Mouse (Mus musculus) G1E-ER4 (cell line): ENCODE data around the gene Phf10. TPM values are rescaled to one million over a fixed set of nuclear protein-coding genes. Genes with fewer than 3 reads are reported as not detected.
"Not testable (repeated sequence)": the region's sequence is repeated elsewhere in the genome, so short reads cannot be mapped to it uniquely, and the experiment has no call there.

ENCODE experiments used
- GATA1 ChIP-seq: IDR thresholded peaks from one replicate; pipeline ENCODE4 v1.8.0; 2012; ENCODE audit warnings: low read length, inconsistent platforms
- polyA plus RNA-seq: library from polyadenylated mRNA; stranded (reverse); fragments of >175 nt; gene quantifications from 2 replicates; pipeline ENCODE4 v1.2.3, GENCODE M21; 2012

The Phf10 gene
- 168 and 218 TPM in 2 replicates for polyA plus RNA-seq

- not testable (repeated sequence) for TF ChIP-seq GATA1
Measured at GRCm38 (mm10) chr17:14960951-14961556, at the start of gene Phf10. Phf10 (minus strand) TSS chr17:14961273.

DNA sequence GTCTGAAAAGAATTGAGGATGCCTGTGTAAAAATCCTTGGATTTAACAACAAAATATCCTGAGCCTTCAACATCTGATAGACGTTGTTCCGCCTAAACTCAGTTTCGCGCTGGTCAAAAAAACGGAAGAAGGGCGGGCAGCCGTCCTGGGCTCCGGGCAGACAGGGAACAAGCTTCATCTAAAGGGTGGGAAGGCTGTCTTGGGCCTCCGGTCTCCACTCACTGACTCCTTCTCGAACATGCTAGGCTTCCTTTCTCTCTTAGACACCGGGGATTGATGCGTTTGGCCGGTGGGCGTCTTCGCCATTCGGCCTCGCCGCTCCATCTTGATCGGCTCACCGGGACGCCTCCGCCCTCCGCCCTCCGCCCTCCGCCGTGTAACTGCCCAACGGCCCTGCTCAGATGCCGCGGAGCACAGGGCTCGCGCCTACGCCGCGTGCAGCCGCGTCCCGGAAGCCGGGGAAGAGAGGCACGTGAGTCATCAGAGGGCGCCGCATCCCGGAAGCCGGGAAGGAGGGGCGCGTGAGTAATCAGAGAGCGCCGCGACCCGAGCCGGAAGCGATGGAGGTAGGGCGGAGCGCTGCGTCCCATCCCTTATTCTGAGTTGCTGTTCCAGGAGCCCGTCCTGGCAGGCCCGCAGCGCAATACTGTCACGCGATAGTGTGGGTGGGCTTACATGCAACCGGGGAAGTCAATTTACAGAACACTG, 48.8 kb upstream of the Phf10 start, which contains the start of gene Gm3435:
TSS of gene Gm3435 (plus strand) at position 471 of the 708 bp plus-strand sequence.
- TF ChIP-seq GATA1 = not testable (repeated sequence)

DNA sequence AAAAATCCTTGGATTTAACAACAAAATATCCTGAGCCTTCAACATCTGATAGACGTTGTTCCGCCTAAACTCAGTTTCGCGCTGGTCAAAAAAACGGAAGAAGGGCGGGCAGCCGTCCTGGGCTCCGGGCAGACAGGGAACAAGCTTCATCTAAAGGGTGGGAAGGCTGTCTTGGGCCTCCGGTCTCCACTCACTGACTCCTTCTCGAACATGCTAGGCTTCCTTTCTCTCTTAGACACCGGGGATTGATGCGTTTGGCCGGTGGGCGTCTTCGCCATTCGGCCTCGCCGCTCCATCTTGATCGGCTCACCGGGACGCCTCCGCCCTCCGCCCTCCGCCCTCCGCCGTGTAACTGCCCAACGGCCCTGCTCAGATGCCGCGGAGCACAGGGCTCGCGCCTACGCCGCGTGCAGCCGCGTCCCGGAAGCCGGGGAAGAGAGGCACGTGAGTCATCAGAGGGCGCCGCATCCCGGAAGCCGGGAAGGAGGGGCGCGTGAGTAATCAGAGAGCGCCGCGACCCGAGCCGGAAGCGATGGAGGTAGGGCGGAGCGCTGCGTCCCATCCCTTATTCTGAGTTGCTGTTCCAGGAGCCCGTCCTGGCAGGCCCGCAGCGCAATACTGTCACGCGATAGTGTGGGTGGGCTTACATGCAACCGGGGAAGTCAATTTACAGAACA, 17.4 kb upstream of the Phf10 start, which contains the start of the genes 9030025P20Rik and Gm3417:
TSS of gene 9030025P20Rik (plus strand) at position 107 of the 677 bp plus-strand sequence.
TSS of gene Gm3417 (minus strand) at position 429 of the 677 bp plus-strand sequence.
- TF ChIP-seq GATA1 = not testable (repeated sequence)

GRCm38 (mm10) chr17:14960520-14960919, 553 bp downstream of the Phf10 start:
- TF ChIP-seq GATA1 = no peak

- TF ChIP-seq GATA1 = no peak
Measured at GRCm38 (mm10) chr17:14959979-14960378, 1.1 kb downstream of the Phf10 start.

GRCm38 (mm10) chr17:14958686-14959327, 2.3 kb downstream of the Phf10 start:
- TF ChIP-seq GATA1 = no peak

- no peak for TF ChIP-seq GATA1
Measured at GRCm38 (mm10) chr17:14953452-14953851, 7.6 kb downstream of the Phf10 start.

DNA sequence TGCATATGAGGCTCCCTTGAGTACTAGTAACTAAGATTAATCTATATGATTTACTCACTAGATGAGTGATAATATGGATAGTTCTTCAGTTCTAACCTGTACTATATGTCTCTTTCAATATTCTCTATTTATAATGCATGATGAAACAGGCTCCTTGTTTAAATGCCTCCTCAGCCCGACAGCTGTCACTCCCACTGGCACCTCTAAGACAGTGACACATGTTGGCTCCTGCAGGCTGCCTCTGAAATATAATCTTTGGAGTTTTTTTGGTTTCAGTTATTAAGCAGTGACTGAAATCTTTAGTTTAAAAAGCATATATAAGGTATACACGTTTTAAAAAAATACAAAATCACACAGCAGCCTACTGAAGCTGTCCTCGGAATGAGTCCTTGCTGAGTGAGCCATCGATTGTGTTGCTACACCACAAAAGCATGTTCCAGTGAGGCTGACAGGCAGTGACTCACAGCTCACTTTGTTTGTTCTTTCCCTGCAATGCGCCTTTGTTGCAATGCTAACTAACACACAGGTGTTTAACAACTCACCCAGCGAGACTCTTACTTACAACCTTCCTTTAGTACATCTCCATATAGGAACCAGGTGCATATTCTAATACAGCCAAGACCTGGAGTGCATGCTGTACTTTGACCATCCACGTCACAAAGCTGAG, 11.8 kb downstream of the Phf10 start:
- no peak for TF ChIP-seq GATA1

DNA sequence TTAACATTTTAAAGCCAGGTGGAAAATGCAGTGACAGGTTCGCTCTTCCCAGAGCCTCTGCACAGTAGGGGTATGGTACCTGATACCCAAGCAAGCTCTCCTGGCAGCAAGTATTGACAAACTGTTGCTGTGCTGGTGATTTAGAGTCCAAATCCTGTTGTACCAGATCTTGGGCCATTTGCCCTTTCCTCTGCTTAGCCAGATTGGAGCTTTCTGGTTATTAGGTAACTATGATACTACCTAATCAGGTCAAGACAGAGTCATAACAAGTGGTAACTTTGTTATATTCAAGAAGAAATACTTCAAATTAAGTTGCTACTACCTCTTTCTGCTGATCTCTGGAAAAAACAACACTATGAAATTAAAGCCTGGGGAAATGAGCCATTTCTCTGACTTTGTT, 16.5 kb downstream of the Phf10 start:
- TF ChIP-seq GATA1 = no peak

DNA sequence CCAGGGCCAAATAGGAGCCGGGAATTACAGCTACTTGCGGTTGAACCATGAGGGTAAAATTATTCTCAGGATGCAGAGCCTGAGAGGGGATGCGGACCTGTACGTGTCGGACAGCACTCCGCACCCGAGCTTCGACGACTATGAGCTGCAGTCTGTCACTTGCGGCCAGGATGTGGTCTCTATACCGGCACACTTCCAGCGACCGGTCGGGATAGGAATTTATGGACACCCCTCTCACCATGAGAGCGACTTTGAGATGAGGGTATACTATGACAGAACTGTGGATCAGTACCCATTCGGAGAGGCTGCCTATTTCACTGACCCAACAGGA, 17.4 kb downstream of the Phf10 start:
- no peak for TF ChIP-seq GATA1

DNA sequence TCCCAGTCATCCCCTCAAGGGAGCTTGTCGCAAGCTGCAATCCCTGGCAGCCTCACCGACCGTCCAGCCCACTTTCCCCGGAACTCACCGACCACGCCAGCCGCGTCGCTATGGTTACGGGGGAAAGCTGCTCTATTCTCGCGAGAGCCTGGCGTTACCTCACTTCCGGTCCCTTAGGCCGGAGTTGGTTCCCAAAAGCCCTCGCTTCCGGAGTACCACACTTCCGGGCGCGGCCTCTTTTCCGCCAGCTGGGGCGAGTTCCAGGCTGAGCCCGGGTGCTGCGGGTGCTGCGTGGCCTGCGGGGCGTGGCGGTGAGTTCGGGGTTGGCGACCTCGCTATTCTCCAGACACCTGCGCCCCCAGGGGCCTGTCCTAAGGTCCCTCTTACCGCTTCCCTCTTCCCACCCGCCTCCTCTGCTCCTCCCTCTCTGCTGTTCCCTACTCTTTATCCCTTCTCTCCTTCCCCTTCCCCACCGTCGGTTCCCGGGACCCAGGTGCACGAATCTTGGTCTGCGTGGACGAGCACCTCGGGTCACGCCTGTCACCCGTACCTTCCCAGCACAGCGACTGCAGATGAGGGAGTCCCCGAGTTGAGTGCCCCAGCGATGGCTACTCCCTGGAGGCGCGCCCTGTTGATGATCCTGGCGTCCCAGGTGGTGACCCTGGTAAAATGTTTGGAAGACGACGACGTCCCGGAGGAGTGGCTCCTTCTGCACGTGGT, 17.9 kb downstream of the Phf10 start, which contains the start of the genes Wdr27 and 1600012H06Rik:
TSS of gene Wdr27 (minus strand) at position 150 of the 720 bp plus-strand sequence.
TSS of gene 1600012H06Rik (plus strand) at position 176 of the 720 bp plus-strand sequence.
- no peak for TF ChIP-seq GATA1

- no peak for TF ChIP-seq GATA1
Measured at GRCm38 (mm10) chr17:14935841-14936605, 25.1 kb downstream of the Phf10 start.

DNA sequence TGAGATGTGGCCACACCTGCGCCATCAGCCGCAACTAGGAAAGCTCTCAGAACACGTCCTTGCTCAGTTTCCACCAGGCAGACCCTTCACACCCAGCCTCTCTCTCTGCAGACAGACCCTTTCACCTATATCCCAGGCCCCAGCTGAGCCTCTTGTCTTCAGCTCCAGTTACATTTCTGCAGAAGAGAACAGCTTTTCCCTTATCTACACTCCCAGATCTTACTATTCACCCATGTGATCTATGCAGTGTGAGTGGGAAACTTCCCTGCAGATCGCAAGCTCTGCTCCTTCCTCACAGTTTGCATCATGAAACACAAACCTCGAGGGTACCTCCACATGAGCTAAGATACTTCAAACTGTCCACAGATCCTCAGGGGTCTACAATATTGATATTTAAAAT, 29.6 kb downstream of the Phf10 start:
- TF ChIP-seq GATA1 = no peak

- TF ChIP-seq GATA1 = no peak
Measured at GRCm38 (mm10) chr17:14930697-14931096, 30.4 kb downstream of the Phf10 start.
